Mouse (Mus musculus) hindbrain, embryonic 13.5 days (tissue): ENCODE results near the gene Tvp23a. TPM values are rescaled to one million over a fixed set of nuclear protein-coding genes. Genes with fewer than 3 reads are reported as not detected.

ENCODE experiments used
- ATAC-seq: fragments of 200-750 bp; cut with Nextera tagmentation; 2 replicates; pipeline ENCODE4 v1.8.0; 2017; ENCODE audit warnings: moderate TSS enrichment; ENCODE audit not compliant: low FRiP score
- H3K27ac ChIP-seq: fragments of 300-500 bp; sonication (generic); 2 replicates; pipeline ENCODE4 v1.5.1; 2015; ENCODE audit warnings: inconsistent platforms, mild to moderate bottlenecking, moderate library complexity
- H3K27me3 ChIP-seq: fragments of 300-500 bp; sonication (generic); 2 replicates; pipeline ENCODE4 v1.6.1; 2015; ENCODE audit warnings: mild to moderate bottlenecking, inconsistent platforms
- H3K36me3 ChIP-seq: fragments of 300-500 bp; sonication (generic); 2 replicates; pipeline ENCODE4 v1.6.1; 2015; ENCODE audit warnings: mild to moderate bottlenecking, inconsistent platforms
- H3K4me1 ChIP-seq: fragments of 300-500 bp; sonication (generic); replicated peaks from 2 replicates; pipeline ENCODE4 v1.6.1; 2015; ENCODE audit warnings: inconsistent platforms
- H3K4me2 ChIP-seq: fragments of 300-500 bp; sonication (generic); 2 replicates; pipeline ENCODE4 v1.6.1; 2015; ENCODE audit warnings: inconsistent platforms, mild to moderate bottlenecking, moderate library complexity
- H3K4me3 ChIP-seq: fragments of 300-500 bp; sonication (generic); 2 replicates; pipeline ENCODE4 v1.5.1; 2015; ENCODE audit warnings: mild to moderate bottlenecking, inconsistent platforms
- H3K9ac ChIP-seq: fragments of 300-500 bp; sonication (generic); 2 replicates; pipeline ENCODE4 v1.6.1; 2015; ENCODE audit warnings: mild to moderate bottlenecking, inconsistent platforms
- H3K9me3 ChIP-seq: fragments of 300-500 bp; sonication (generic); 2 replicates; pipeline ENCODE4 v1.6.1; 2016; ENCODE audit warnings: inconsistent platforms
- WGBS: fragments of 180-500 bp; shearing (Covaris S2); methylation state at CpG from one replicate; pipeline ENCODE4 v1.1.7; 2015; 5-methylcytosine and 5-hydroxymethylcytosine counted together
- polyA plus RNA-seq: library from polyadenylated mRNA; unstranded; fragments of >200 nt; fragmentation: Nextera tagmentation; extraction: Ambion mirVana; gene quantifications from 2 replicates; pipeline ENCODE4 v1.2.1, GENCODE M21; 2015

Tvp23a gene
- polyA plus RNA-seq, 1 experiment from 2014 or later: 43.1 TPM

DNA sequence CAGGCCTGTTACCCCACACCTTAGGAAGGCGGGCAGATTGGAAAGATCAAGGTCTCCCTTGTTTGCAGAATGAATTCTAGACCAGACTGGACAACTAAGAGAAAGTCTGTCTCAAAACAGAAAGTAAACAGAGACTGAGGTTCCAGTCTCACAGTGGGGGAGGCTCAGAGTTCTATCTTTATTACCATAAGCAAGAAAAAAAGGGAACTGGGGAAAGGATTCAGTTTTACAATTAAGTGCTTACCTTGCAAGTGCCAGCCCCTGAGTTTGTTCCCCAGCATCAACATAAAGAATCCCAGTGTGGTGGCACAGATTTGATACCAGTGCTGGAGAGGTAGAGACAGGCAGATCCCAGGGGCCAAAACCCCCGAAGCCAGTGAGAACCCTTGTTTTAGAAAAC is 28.8 kb upstream of the Tvp23a start:
- Histone ChIP-seq H3K4me2 (no peak overlapping the region), H3K27me3 (no peaks in the 10 kb centered on the region), H3K9ac (no peak overlapping the region), H3K9me3 (no peaks in the 10 kb centered on the region), H3K4me3 (no peak overlapping the region), H3K4me1 (no peaks in the 10 kb centered on the region), H3K27ac (no peak overlapping the region), H3K36me3 (no peaks in the 10 kb centered on the region)
- ATAC-seq: no peak
- 71% methylated on average over 2 of the region's 2 CpGs for WGBS

DNA sequence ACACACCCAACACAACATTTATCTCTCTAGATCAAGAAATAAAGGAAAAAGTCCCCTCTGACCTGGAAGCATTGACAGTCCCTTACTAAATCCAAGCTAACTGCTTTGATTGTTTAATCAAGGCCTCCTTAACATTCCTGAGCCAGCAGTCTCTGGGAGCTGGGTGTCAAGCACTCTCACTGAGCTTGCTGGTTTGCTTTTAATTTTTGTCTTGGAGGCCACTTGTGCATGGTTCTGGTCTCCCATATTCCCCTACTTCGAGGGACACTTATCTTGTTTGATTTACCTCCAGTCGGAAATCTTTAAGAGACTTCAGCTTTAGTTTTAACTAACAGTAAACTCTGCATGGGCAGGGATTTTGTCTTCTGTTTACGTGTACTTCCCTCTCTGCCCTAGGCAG is 27.8 kb upstream of the Tvp23a start:
- Histone ChIP-seq H3K27me3 (no peaks in the 10 kb centered on the region), H3K4me2 (no peak overlapping the region), H3K4me1 (no peaks in the 10 kb centered on the region), H3K9me3 (no peaks in the 10 kb centered on the region), H3K9ac (no peak overlapping the region), H3K27ac (no peak overlapping the region), H3K4me3 (no peak overlapping the region), H3K36me3 (no peaks in the 10 kb centered on the region)
- WGBS: 80% methylated on average over 3 of the region's 3 CpGs
- no peak for ATAC-seq

DNA sequence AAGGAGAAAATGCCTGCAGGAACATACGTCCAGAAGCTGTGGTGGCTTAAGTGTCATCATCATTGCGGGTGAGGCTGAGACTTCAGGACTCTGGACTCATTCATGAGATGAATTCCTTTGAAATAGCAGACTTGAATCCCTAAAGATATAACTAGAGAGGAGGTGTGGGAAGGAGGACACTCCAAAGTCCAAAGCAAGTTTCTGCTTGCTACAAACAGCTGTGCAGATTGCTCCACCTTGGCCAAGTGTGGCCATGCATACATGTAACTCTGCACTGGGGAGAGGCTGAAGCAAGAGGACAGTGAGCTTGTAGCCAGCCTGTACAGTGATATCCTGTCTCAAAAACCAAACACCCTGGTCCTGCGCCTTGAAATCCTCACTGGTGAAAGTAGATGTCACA is 24.8 kb upstream of the Tvp23a start:
- Histone ChIP-seq H3K9me3 (no peaks in the 10 kb centered on the region), H3K27ac (no peak overlapping the region), H3K27me3 (no peaks in the 10 kb centered on the region), H3K4me2 (no peak overlapping the region), H3K9ac (no peak overlapping the region), H3K4me1 (no peaks in the 10 kb centered on the region), H3K36me3 (no peaks in the 10 kb centered on the region), H3K4me3 (no peak overlapping the region)
- 96% methylated on average over 3 of the region's 3 CpGs for whole genome bisulfite sequencing
- no peak for ATAC-seq

DNA sequence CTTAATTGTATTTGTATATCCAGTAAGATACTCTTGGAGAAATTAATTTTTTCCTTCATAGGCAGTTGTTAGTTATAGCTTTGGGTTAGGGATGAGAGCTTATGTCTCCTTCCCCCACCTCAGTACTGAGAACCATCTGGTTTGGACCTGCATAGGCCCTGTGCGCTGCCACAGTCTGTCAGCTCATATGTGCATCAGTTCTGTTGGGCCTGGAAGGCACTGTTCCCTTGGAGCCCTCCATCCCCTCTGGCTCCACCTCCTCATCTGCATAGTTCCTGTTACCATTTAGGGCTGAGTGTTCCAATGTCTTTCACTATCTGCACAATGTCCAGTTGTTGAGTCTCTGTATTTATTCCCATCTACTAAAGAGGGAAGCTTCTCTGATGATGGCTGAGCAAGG is 21.0 kb upstream of the Tvp23a start:
- Histone ChIP-seq H3K36me3 (no peaks in the 10 kb centered on the region), H3K27me3 (no peaks in the 10 kb centered on the region), H3K9ac (no peak overlapping the region), H3K4me2 (no peak overlapping the region), H3K9me3 (no peaks in the 10 kb centered on the region), H3K27ac (no peak overlapping the region), H3K4me1 (no peaks in the 10 kb centered on the region), H3K4me3 (no peak overlapping the region)
- whole genome bisulfite sequencing: 74% methylated on average over 1 of the region's 1 CpGs
- no peak for ATAC-seq

DNA sequence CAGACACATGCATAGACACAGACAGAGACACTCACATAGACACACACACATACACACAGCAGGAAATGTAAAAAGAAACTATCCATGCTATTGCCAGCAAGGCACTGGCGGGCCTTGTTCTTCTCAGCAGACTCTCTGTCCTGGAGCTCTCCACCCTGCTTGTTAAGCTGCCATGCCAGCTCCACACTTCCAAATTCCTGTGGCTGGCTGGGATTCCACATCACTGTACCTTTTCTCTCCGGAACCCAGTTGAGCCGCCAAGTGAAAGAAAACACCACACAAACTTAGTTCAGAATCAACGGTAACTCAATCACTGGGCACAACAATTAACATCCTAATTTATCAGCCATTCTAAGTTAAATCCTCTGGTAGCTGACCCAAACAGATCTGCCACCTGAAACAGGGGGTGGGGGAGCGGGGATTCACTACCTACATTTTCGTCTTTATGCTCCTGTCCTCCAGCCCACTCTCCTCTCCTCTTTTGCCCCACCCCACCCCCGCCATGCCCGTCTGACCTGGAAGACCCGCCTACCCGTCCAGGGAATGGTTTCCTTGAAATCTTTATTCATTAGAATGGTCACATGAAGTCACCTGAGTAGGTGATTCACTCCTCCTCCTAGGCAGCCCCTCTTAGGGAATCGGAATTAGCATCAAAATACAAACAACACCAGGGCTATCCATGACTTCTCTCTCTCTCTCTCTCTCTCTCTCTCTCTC is 20.4 kb upstream of the Tvp23a start:
- H3K4me2 ChIP-seq: no peak overlapping the region
- H3K4me1 ChIP-seq: no peaks in the 10 kb centered on the region
- no peaks in the 10 kb centered on the region for H3K9me3 ChIP-seq
- no peak overlapping the region for H3K27ac ChIP-seq
- H3K4me3 ChIP-seq: no peak overlapping the region
- H3K27me3 ChIP-seq: no peaks in the 10 kb centered on the region
- H3K36me3 ChIP-seq: no peaks in the 10 kb centered on the region
- WGBS: 41% methylated on average over 11 of the region's 11 CpGs
- ATAC-seq: no peak
- no peak overlapping the region for H3K9ac ChIP-seq

DNA sequence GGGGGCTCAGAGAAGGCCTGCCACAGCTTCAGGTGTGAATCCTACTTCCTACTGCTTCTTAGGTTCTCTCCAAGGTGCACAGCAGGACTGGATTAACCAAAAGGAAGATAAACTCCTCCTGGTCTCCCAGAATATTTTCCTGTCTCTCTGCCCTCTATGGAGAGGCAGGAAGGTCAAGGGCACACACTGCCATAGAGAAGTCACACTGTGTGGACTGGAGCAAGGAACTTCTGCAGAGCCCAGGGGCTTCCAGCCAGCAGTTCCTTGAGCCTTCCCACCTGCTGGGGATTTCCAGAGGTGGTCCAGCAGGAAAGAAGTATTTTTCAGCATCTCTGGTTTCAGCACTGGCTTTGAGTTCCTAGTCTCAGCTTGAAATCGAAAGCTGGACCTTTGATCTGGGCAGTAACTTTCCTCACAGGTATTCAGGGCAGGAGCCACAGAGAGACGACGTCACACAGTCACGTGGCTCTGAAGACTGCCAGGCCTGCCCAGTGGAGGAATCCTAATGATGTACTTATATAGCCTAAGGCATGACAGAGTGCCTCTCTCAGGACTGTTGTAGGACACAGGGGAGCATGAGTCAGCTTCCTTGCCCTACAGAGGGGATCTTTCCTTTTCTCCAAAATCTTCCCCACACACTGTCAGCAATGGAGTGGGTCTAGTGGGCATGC is 18.0 kb upstream of the Tvp23a start:
- Histone ChIP-seq H3K4me3 (no peak overlapping the region), H3K27ac (no peak overlapping the region), H3K36me3 (no peaks in the 10 kb centered on the region), H3K9ac (no peak overlapping the region), H3K4me2 (no peak overlapping the region), H3K4me1 (no peaks in the 10 kb centered on the region), H3K9me3 (no peaks in the 10 kb centered on the region), H3K27me3 (no peaks in the 10 kb centered on the region)
- ATAC-seq: no peak
- 45% methylated on average over 4 of the region's 4 CpGs for WGBS

DNA sequence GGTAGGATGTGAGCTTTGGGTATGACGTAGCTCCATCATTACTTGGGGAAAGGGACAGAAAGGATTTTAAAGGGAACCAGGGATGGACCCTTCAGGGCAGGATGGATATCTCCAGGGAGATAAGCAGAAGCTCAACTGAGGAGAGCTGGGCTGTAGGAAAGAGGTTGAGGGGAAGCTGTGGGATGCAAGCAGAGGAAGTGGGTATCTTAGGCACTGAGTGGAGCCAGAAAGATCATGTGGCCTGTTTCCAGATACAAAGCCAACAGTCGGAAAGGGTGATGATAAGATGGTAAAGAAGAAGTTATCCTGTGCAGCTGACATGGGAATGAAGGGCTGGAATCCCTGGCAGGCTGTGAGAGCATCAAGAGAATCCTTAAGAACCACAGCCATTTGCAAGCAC is 14.0 kb upstream of the Tvp23a start:
- Histone ChIP-seq H3K4me3 (no peak overlapping the region), H3K27me3 (no peaks in the 10 kb centered on the region), H3K4me1 (no peaks in the 10 kb centered on the region), H3K4me2 (no peak overlapping the region), H3K9ac (no peak overlapping the region), H3K36me3 (no peaks in the 10 kb centered on the region), H3K27ac (no peak overlapping the region), H3K9me3 (no peaks in the 10 kb centered on the region)
- no peak for ATAC-seq
- 88% methylated on average over 2 of the region's 2 CpGs for WGBS

DNA sequence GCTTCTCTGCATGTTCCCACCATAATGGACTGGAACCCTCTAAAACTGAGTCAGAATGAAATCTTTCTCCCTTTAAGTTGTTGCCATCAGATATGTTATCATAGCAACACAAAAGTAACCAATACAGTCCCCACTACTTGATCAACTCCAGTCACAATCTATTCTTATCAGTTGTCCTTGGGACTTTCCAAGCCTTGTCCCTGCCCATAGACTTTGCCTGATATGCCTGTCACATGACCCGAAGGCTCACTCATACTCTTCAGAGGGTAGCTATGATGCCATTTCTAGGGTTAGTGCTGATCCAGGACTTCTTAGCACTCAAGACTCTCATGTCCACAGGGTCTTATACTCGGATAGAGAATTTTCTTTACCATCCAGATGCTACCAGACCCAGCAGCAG is 13.0 kb upstream of the Tvp23a start:
- Histone ChIP-seq H3K9ac (no peak overlapping the region), H3K9me3 (no peaks in the 10 kb centered on the region), H3K27me3 (no peaks in the 10 kb centered on the region), H3K4me1 (no peaks in the 10 kb centered on the region), H3K27ac (no peak overlapping the region), H3K4me2 (no peak overlapping the region), H3K4me3 (no peak overlapping the region), H3K36me3 (no peaks in the 10 kb centered on the region)
- WGBS: 76% methylated on average over 2 of the region's 2 CpGs
- no peak for ATAC-seq

DNA sequence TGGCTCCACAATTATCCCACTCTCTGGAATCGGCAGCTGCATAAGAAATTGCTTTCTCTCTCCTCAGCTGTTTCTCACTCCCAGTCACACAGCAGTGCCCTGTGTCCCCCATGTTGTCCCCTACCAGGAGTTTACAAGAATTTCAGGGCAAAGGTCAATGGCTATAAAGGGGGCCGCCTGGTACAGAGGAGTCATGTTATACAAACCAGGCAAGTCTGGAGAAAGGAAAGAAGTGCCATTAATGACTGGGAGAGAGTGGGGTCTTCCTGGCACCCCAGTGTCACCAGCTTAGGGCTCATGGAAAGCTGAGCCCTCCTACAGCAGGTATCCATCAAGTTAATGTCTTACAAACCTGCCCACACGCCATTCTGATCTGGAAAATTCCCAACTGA is 7.4 kb upstream of the Tvp23a start:
- ATAC-seq: no peak
- Histone ChIP-seq H3K4me2 (no peak overlapping the region), H3K27me3 (no peaks in the 10 kb centered on the region), H3K36me3 (no peaks in the 10 kb centered on the region), H3K9ac (no peak overlapping the region), H3K4me1 (no peaks in the 10 kb centered on the region), H3K9me3 (no peaks in the 10 kb centered on the region), H3K27ac (no peak overlapping the region), H3K4me3 (no peak overlapping the region)
- WGBS: 47% methylated on average over 3 of the region's 3 CpGs

DNA sequence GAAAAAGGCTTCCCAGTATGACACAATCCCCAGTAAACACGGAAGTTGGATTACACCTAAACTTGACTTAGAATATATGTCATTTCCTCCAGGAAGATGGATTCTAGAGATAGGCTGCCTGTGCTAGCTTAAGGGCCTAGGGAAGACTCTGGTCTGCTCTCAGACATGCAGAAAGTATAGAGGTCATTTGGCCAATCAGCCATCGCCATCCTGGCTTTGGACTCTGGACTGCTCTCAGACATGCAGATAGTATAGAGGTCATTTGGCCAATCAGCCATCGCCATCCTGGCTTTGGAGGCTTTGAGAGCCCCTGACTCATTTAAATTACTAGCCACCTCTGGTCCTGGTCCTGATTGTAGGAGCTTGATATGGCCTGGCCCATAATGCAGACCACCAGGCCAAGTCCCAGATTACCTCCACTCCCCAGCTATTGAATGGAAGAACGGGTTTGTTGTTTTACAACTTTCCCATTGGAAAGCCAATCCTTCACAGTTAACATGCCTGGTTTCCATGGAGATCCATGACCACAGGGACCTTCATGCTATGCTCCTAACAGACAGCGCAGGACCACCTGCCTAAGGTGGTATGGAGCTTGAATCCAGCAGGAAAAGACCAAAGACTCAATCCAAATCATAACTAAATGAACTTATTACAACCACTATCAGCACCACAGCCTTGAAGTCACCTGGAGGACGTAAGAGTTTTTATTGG is 6.9 kb upstream of the Tvp23a start:
- H3K4me3 ChIP-seq: no peak overlapping the region
- no peak overlapping the region for H3K27ac ChIP-seq
- H3K4me1 ChIP-seq: no peaks in the 10 kb centered on the region
- no peak for ATAC-seq
- H3K9ac ChIP-seq: no peak overlapping the region
- H3K36me3 ChIP-seq: no peaks in the 10 kb centered on the region
- 83% methylated on average over 6 of the region's 6 CpGs for WGBS
- H3K4me2 ChIP-seq: no peak overlapping the region
- H3K9me3 ChIP-seq: no peaks in the 10 kb centered on the region
- H3K27me3 ChIP-seq: no peaks in the 10 kb centered on the region

DNA sequence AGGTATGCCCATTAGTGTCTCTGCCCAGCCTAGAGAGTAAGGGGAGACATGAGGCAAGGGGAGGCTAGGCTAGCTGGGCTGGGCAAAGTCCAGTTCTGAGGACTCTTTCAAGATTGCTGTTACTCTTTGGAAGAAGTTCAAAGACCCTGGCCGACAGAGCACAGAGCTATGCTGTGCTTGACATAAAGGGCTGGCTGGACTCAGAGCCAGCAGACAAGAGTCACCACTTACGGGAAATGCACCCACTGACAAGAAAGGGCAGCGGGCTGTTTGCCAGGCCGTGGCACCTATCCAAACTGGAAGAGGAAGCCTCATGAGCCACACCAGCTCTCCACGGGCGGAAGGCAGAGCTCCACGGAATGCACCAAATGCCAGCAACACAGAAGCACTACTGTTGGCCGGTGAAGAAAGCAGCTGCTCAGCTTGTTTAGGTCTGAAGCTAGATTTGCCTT is 5.3 kb upstream of the Tvp23a start:
- H3K27me3 ChIP-seq: no peaks in the 10 kb centered on the region
- no peak overlapping the region for H3K27ac ChIP-seq
- no peak overlapping the region for H3K9ac ChIP-seq
- ATAC-seq: peak; percentile 68
- no peaks in the 10 kb centered on the region for H3K9me3 ChIP-seq
- no peaks in the 10 kb centered on the region for H3K36me3 ChIP-seq
- H3K4me1 ChIP-seq: peaks cover 6% of the 10 kb centered on the region
- H3K4me2 ChIP-seq: no peak overlapping the region
- 67% methylated on average over 8 of the region's 8 CpGs for WGBS
- H3K4me3 ChIP-seq: no peak overlapping the region

DNA sequence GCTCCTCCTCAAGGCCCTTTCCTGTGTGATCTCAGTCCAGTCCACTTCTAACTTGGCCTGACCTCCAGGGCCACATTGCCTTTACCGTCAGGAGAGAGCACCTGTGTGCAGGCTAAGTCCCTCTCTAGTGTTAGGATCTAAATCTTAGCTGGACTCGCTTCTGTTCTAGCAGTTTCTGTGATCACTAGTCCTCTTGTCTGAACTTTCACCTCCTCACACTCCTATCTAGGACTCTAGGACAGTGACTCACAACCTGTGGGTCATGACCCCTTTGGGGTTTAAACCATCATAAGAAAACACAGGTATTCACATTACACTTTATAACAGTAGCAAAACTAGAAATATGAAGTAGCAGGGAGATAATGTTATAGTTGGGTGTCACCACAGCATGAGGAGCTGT is 4.7 kb upstream of the Tvp23a start:
- H3K4me1 ChIP-seq: peaks cover 8% of the 10 kb centered on the region
- no peak overlapping the region for H3K9ac ChIP-seq
- no peaks in the 10 kb centered on the region for H3K9me3 ChIP-seq
- 83% methylated on average over 2 of the region's 2 CpGs for WGBS
- H3K27ac ChIP-seq: no peak overlapping the region
- H3K27me3 ChIP-seq: no peaks in the 10 kb centered on the region
- H3K4me3 ChIP-seq: no peak overlapping the region
- no peaks in the 10 kb centered on the region for H3K36me3 ChIP-seq
- no peak for ATAC-seq
- no peak overlapping the region for H3K4me2 ChIP-seq

DNA sequence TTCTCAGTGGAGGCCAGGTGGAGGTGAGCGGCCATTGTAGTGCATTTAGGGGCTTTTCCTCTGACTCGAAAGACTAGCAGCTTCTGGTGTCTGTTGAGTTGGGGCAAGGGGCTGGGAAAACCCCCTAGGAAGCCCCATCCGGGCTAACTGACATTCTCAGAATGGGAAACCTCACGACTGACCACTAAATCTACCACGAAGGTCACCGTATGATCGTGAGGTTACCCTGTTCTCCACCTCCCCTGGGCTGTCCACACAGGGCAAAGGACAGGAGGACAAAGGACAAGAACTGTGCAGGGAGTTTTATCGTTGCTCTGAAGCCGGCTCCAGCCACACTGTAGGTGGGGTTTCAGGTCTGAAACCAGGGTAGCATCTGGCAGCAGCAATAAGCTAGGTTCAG is 1.8 kb upstream of the Tvp23a start:
- Histone ChIP-seq H3K36me3 (no peaks in the 10 kb centered on the region), H3K27me3 (no peaks in the 10 kb centered on the region), H3K27ac (no peak overlapping the region), H3K4me2 (no peak overlapping the region), H3K9ac (no peak overlapping the region), H3K9me3 (no peaks in the 10 kb centered on the region), H3K4me1 (peaks cover 38% of the 10 kb centered on the region), H3K4me3 (no peak overlapping the region)
- WGBS: 88% methylated on average over 9 of the region's 9 CpGs
- ATAC-seq: no peak
